Mouse (Mus musculus): Measurements from ENCODE around the gene Tarsl2. TPM values are rescaled to one million over a fixed set of nuclear protein-coding genes. Genes with fewer than 3 reads are reported as not detected.

The Tarsl2 gene
- total and polyA plus RNA-seq, 2 experiments from 2014 or later: 18.7 to 20.9 TPM

GRCm38 (mm10) chr7:65645996-65646395 lies 1.3 kb downstream of the Tarsl2 start:
- H3K36me3 ChIP-seq (ENCODE audit: insufficient read depth, low read length): no peaks in the 10 kb centered on the region; the same call in 1 of the 2 replicates
- no peaks in the 10 kb centered on the region for H3K4me1 ChIP-seq (ENCODE audit: insufficient read depth, low read length)
- ATAC-seq (no peak), DNase-seq (ENCODE audit: low spot score) (no peak)
- H3K4me2 ChIP-seq (ENCODE audit: low read depth, low read length): no peak overlapping the region
- no peak overlapping the region for H3K27ac ChIP-seq
- 0 out of 2 replicates have a peak, but pooled peaks cover 2% of the 10 kb centered on the region for H3K9me3 ChIP-seq (ENCODE audit: low read length)
- TF ChIP-seq CTCF (IDR thresholded peaks at IDR 0.05; ENCODE audit: low read depth): no peak
- no peaks in the 10 kb centered on the region for H3K27me3 ChIP-seq (ENCODE audit: insufficient read depth, low read length)
- WGBS: 84% methylated on average over 8 of the region's 8 CpGs
- H3K4me3 ChIP-seq (ENCODE audit: low read length): no peak overlapping the region
- no peak overlapping the region for H3K9ac ChIP-seq (replicated peaks; ENCODE audit: low read length)

- DNase-seq (ENCODE audit: low spot score): no peak
- no peak for ATAC-seq
- Histone ChIP-seq H3K9me3 (ENCODE audit: low read length) (0 out of 2 replicates have a peak, but pooled peaks cover 2% of the 10 kb centered on the region), H3K4me2 (ENCODE audit: low read depth, low read length) (no peak overlapping the region), H3K9ac (replicated peaks; ENCODE audit: low read length) (no peak overlapping the region), H3K36me3 (ENCODE audit: insufficient read depth, low read length) (peaks cover 11% of the 10 kb centered on the region; the same call in 1 of the 2 replicates), H3K27ac (no peak overlapping the region), H3K4me1 (ENCODE audit: insufficient read depth, low read length) (no peaks in the 10 kb centered on the region), H3K27me3 (ENCODE audit: insufficient read depth, low read length) (no peaks in the 10 kb centered on the region), H3K4me3 (ENCODE audit: low read length) (no peak overlapping the region)
- no peak for TF ChIP-seq CTCF (IDR thresholded peaks at IDR 0.05; ENCODE audit: low read depth)
- WGBS: 95% methylated on average over 4 of the region's 4 CpGs
These were observed 6.0 kb downstream of the Tarsl2 start for GRCm38 (mm10) chr7:65650662-65651061.

DNA sequence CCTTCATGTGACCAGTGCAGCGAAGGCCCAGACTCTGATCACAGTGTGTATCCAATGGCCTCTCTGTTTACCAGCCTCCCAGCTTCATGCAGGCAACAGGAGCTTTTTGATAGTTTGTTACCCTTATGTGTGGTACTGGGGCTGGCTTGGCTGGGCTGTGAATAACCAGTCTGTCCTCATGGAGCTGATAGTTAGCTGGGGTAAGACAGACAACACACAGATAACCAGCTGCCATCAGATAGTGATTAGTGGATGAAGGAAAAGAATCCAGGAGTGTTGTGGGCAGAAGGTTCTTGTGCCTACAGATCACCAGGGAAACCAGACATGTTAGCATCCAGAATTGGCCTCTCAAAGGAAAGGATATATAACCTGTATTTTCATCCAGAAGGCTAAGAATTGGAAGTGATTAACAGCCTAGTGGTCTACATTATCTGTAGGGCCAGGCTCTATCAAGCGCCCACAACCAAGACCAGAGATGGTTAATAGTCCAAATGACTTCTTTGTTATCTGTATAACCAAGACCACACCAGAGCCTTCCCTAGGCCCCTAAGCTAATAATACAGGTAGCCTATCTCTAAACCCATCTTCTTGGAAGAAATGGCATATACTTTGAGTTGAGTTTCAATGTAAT lies 12.9 kb downstream of the Tarsl2 start:
- 94% methylated on average over 2 of the region's 2 CpGs for WGBS
- ATAC-seq: no peak
- no peak overlapping the region for H3K4me3 ChIP-seq (ENCODE audit: low read length)
- no peak overlapping the region for H3K27ac ChIP-seq
- H3K4me1 ChIP-seq (ENCODE audit: insufficient read depth, low read length): no peaks in the 10 kb centered on the region
- no peak overlapping the region for H3K9ac ChIP-seq (replicated peaks; ENCODE audit: low read length)
- DNase-seq (ENCODE audit: low spot score): no peak
- H3K27me3 ChIP-seq (ENCODE audit: insufficient read depth, low read length): no peaks in the 10 kb centered on the region
- no peak overlapping the region for H3K4me2 ChIP-seq (ENCODE audit: low read depth, low read length)
- H3K36me3 ChIP-seq (ENCODE audit: insufficient read depth, low read length): peaks cover 11% of the 10 kb centered on the region; the same call in 1 of the 2 replicates
- no peak for TF ChIP-seq CTCF (IDR thresholded peaks at IDR 0.05; ENCODE audit: low read depth)
- no peaks in the 10 kb centered on the region for H3K9me3 ChIP-seq (ENCODE audit: low read length)

DNA sequence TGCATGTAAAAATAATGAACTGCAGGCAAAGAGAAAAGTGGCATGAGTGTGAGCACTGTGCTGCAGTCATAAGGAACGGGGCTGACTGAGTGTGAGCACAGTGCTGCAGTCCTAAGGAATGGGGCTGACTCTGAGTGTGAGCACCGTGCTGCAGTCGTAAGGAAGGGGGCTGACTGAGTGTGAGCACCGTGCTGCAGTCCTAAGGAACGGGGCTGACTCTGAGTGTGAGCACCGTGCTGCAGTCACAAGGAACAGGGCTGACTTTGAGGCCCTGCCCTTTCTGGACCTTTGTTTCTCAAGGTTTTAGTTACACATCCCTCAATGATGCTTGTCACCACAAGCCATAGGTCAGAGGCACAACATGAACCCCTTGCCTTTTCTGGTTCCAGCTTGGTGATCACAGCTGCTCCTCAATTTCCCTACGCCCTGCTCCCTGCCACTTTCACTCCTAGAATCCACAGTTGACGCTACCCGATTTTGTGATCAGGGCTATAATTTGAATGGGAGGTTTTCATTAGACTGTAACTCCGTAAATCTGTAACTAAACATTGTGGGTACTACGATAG lies 18.6 kb downstream of the Tarsl2 start:
- Histone ChIP-seq H3K9me3 (ENCODE audit: low read length) (no peaks in the 10 kb centered on the region), H3K4me3 (ENCODE audit: low read length) (no peak overlapping the region), H3K27me3 (ENCODE audit: insufficient read depth, low read length) (no peaks in the 10 kb centered on the region), H3K9ac (replicated peaks; ENCODE audit: low read length) (no peak overlapping the region), H3K4me2 (ENCODE audit: low read depth, low read length) (no peak overlapping the region), H3K4me1 (ENCODE audit: insufficient read depth, low read length) (no peaks in the 10 kb centered on the region), H3K36me3 (ENCODE audit: insufficient read depth, low read length) (peaks cover 24% of the 10 kb centered on the region; the same call in 1 of the 2 replicates), H3K27ac (no peak overlapping the region)
- DNase-seq (ENCODE audit: low spot score) (no peak), ATAC-seq (no peak)
- WGBS: 84% methylated on average over 11 of the region's 11 CpGs
- no peak for TF ChIP-seq CTCF (IDR thresholded peaks at IDR 0.05; ENCODE audit: low read depth)

DNA sequence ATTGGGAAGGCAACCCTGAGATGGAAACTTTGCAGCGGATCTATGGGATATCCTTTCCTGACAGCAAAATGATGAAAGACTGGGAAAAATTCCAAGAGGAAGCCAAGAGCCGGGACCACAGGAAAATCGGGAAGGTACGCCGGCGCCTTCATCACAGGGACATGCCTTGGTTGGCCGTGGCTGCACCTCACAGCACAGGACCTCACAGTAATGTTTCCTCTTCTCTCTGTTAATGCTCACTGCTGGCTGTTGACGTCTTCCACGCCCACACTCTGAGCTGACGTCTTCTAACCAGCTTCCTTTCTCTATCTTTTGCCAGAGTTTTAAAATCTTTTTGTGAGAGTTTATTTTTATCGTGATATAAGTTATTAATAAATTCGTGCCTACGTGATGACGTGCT lies 19.2 kb downstream of the Tarsl2 start:
- TF ChIP-seq CTCF (IDR thresholded peaks at IDR 0.05; ENCODE audit: low read depth): no peak
- Histone ChIP-seq H3K36me3 (ENCODE audit: insufficient read depth, low read length) (peaks cover 24% of the 10 kb centered on the region; the same call in 1 of the 2 replicates), H3K27me3 (ENCODE audit: insufficient read depth, low read length) (no peaks in the 10 kb centered on the region), H3K4me3 (ENCODE audit: low read length) (no peak overlapping the region), H3K9ac (replicated peaks; ENCODE audit: low read length) (no peak overlapping the region), H3K4me2 (ENCODE audit: low read depth, low read length) (no peak overlapping the region), H3K27ac (no peak overlapping the region), H3K9me3 (ENCODE audit: low read length) (no peaks in the 10 kb centered on the region), H3K4me1 (ENCODE audit: insufficient read depth, low read length) (no peaks in the 10 kb centered on the region)
- WGBS: 88% methylated on average over 14 of the region's 14 CpGs
- no peak for ATAC-seq
- no peak for DNase-seq (ENCODE audit: low spot score)

- ATAC-seq: no peak
- Histone ChIP-seq H3K27me3 (ENCODE audit: insufficient read depth, low read length) (no peaks in the 10 kb centered on the region), H3K27ac (no peak overlapping the region)
These were observed 22.8 kb downstream of the Tarsl2 start for GRCm38 (mm10) chr7:65667491-65667890.

GRCm38 (mm10) chr7:65678050-65678449 lies 33.4 kb downstream of the Tarsl2 start:
- WGBS: 80% methylated on average over 10 of the region's 10 CpGs
- Histone ChIP-seq H3K4me3 (ENCODE audit: low read length) (no peak overlapping the region), H3K36me3 (ENCODE audit: insufficient read depth, low read length) (peaks cover 16% of the 10 kb centered on the region), H3K9ac (replicated peaks; ENCODE audit: low read length) (no peak overlapping the region), H3K27ac (no peak overlapping the region), H3K4me2 (ENCODE audit: low read depth, low read length) (no peak overlapping the region), H3K9me3 (ENCODE audit: low read length) (no peaks in the 10 kb centered on the region), H3K4me1 (ENCODE audit: insufficient read depth, low read length) (no peaks in the 10 kb centered on the region), H3K27me3 (ENCODE audit: insufficient read depth, low read length) (no peaks in the 10 kb centered on the region)
- ATAC-seq (no peak), DNase-seq (ENCODE audit: low spot score) (no peak)
- no peak for TF ChIP-seq CTCF (IDR thresholded peaks at IDR 0.05; ENCODE audit: low read depth)

More at GRCm38 (mm10) chr7:65667491-65667890, 22.8 kb downstream of the Tarsl2 start:
- no peak for TF ChIP-seq CTCF (IDR thresholded peaks at IDR 0.05; ENCODE audit: low read depth)
- Histone ChIP-seq H3K4me1 (ENCODE audit: insufficient read depth, low read length) (no peaks in the 10 kb centered on the region), H3K9me3 (ENCODE audit: low read length) (no peaks in the 10 kb centered on the region), H3K4me2 (ENCODE audit: low read depth, low read length) (no peak overlapping the region), H3K4me3 (ENCODE audit: low read length) (no peak overlapping the region), H3K9ac (replicated peaks; ENCODE audit: low read length) (no peak overlapping the region), H3K36me3 (ENCODE audit: insufficient read depth, low read length) (peaks cover 37% of the 10 kb centered on the region; the same call in 1 of the 2 replicates)
- DNase-seq (ENCODE audit: low spot score): no peak
- WGBS: 95% methylated on average over 6 of the region's 6 CpGs
